Mouse (Mus musculus): ENCODE measurements around the gene Gm3633. TPM values are rescaled to one million over a fixed set of nuclear protein-coding genes. Genes with fewer than 3 reads are reported as not detected.
"Not testable (repeated sequence)": the region's sequence is repeated elsewhere in the genome, so short reads cannot be mapped to it uniquely, and the experiment has no call there.

Gm3633 gene
- not detected in 2 replicates for polyA plus RNA-seq (2012; rRNA removed)

- not testable (repeated sequence) for H3K27me3 ChIP-seq (ENCODE audit: control insufficient read depth, insufficient read depth, low read length); H3K27ac ChIP-seq (ENCODE audit: insufficient read depth, low read depth, low read length); H3K36me3 ChIP-seq (ENCODE audit: control insufficient read depth, insufficient read depth, low read length); H3K4me3 ChIP-seq (ENCODE audit: low read depth, low read length); H3K4me1 ChIP-seq (ENCODE audit: control insufficient read depth, insufficient read depth, insufficient read length, low read length)
- 89% methylated on average over 1 of the region's 2 CpGs for WGBS
Observed at GRCm38 (mm10) chr14:42641817-42642216, at the start of gene Gm3633. Gm3633 (minus strand) TSS chr14:42641917.

DNA sequence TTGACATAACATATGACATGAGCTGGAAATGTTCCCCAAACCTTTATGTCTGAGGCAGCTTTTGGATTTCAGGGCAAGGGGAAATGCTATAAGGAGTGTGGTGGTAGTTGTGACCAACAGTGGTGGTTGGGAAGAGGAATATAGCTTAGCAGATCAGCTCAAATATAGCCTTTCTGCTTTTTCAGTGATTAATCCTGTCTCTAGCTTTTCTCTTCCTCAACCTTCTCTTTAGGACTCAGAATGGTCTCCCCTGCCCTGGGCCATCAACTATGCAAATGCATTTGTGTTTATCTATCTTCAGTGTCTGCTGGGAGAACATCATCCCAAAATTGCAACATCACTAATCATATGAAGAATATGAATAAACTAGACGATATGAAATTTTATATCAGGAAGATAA is 13.9 kb upstream of the Gm3633 start, which contains the start of gene Gm10378:
TSS of gene Gm10378 (plus strand) at position 301 of the 400 bp plus-strand sequence.
- not testable (repeated sequence) for H3K36me3 ChIP-seq (ENCODE audit: control insufficient read depth, insufficient read depth, low read length); H3K4me1 ChIP-seq (ENCODE audit: control insufficient read depth, insufficient read depth, insufficient read length, low read length); H3K27me3 ChIP-seq (ENCODE audit: control insufficient read depth, insufficient read depth, low read length); H3K27ac ChIP-seq (ENCODE audit: insufficient read depth, low read depth, low read length); H3K4me3 ChIP-seq (ENCODE audit: low read depth, low read length)
- WGBS, result no CpG with 5 or more reads among the region's 1 CpGs

- H3K4me3 ChIP-seq (ENCODE audit: low read depth, low read length); H3K27me3 ChIP-seq (ENCODE audit: control insufficient read depth, insufficient read depth, low read length); H3K36me3 ChIP-seq (ENCODE audit: control insufficient read depth, insufficient read depth, low read length); H3K4me1 ChIP-seq (ENCODE audit: control insufficient read depth, insufficient read depth, insufficient read length, low read length); H3K27ac ChIP-seq (ENCODE audit: insufficient read depth, low read depth, low read length): not testable (repeated sequence)
- no CpG with 5 or more reads among the region's 3 CpGs for WGBS
Observed at GRCm38 (mm10) chr14:42599782-42600181, 41.9 kb downstream of the Gm3633 start, which contains the start of gene Gm17124. Gm17124 (minus strand) TSS chr14:42599882.

Other genes starting within 250 kb of the Gm3633 start
- not detected in 2 replicates for gene Gm8005, start 202.2 kb downstream of the Gm3633 start, polyA plus RNA-seq (2012; rRNA removed)
- not detected in 2 replicates for gene Gm8011, start 178.0 kb downstream of the Gm3633 start, polyA plus RNA-seq (2012; rRNA removed)
- gene Gm8020, start 139.6 kb downstream of the Gm3633 start, polyA plus RNA-seq (2012; rRNA removed), result not detected in 2 replicates
- not detected in 2 replicates for gene Gm8024, start 117.6 kb downstream of the Gm3633 start, polyA plus RNA-seq (2012; rRNA removed)
- gene Gm17124, start 42.0 kb downstream of the Gm3633 start, polyA plus RNA-seq (2012; rRNA removed), result not detected in 2 replicates
- gene Gm10378, start 14.0 kb upstream of the Gm3633 start, polyA plus RNA-seq (2012; rRNA removed), result not detected in 2 replicates
- not detected in 2 replicates for gene Gm3015, start 126.9 kb upstream of the Gm3633 start, polyA plus RNA-seq (2012; rRNA removed)
- gene Gm10377, start 156.1 kb upstream of the Gm3633 start, polyA plus RNA-seq (2012; rRNA removed), result not detected in 2 replicates
- not detected in 2 replicates for gene Gm21977, start 211.6 kb upstream of the Gm3633 start, polyA plus RNA-seq (2012; rRNA removed)